Mouse (Mus musculus) forebrain, embryonic 12.5 days (tissue): ENCODE results near the gene Gga3. TPM values are rescaled to one million over a fixed set of nuclear protein-coding genes. Genes with fewer than 3 reads are reported as not detected.

ENCODE experiments used
- ATAC-seq: fragments of 200-750 bp; cut with Nextera tagmentation; 2 replicates; pipeline ENCODE4 v1.8.0; 2017; ENCODE audit warnings: moderate TSS enrichment; ENCODE audit not compliant: low FRiP score
- H3K27ac ChIP-seq: fragments of 300-500 bp; sonication (generic); 2 replicates; pipeline ENCODE4 v1.5.1; 2016; ENCODE audit warnings: mild to moderate bottlenecking
- H3K27me3 ChIP-seq: fragments of 300-500 bp; sonication (generic); 2 replicates; pipeline ENCODE4 v1.6.1; 2016; ENCODE audit warnings: mild to moderate bottlenecking
- H3K36me3 ChIP-seq: fragments of 300-500 bp; sonication (generic); replicated peaks from 2 replicates; pipeline ENCODE4 v1.6.1; 2016; ENCODE audit warnings: mild to moderate bottlenecking
- H3K4me1 ChIP-seq: fragments of 300-500 bp; sonication (generic); 2 replicates; pipeline ENCODE4 v1.6.1; 2016
- H3K4me2 ChIP-seq: fragments of 300-500 bp; sonication (generic); 2 replicates; pipeline ENCODE4 v1.6.1; 2016; ENCODE audit warnings: mild to moderate bottlenecking, moderate library complexity
- H3K4me3 ChIP-seq: fragments of 300-500 bp; sonication (generic); replicated peaks from 2 replicates; pipeline ENCODE4 v1.5.1; 2016; ENCODE audit warnings: mild to moderate bottlenecking
- H3K9ac ChIP-seq: fragments of 300-500 bp; sonication (generic); 2 replicates; pipeline ENCODE4 v1.6.1; 2016; ENCODE audit warnings: mild to moderate bottlenecking
- H3K9me3 ChIP-seq: fragments of 300-500 bp; sonication (generic); 2 replicates; pipeline ENCODE4 v1.6.1; 2016
- WGBS: fragments of 180-500 bp; shearing (Covaris S2); methylation state at CpG from one replicate; pipeline ENCODE4 v1.1.7; 2016; 5-methylcytosine and 5-hydroxymethylcytosine counted together
- polyA plus RNA-seq: library from polyadenylated mRNA; unstranded; fragments of >200 nt; fragmentation: Nextera tagmentation; extraction: Ambion mirVana; gene quantifications from 2 replicates; pipeline ENCODE4 v1.2.1, GENCODE M21; 2016

Gga3 gene
- polyA plus RNA-seq, 1 experiment from 2014 or later = 32.3 TPM

DNA sequence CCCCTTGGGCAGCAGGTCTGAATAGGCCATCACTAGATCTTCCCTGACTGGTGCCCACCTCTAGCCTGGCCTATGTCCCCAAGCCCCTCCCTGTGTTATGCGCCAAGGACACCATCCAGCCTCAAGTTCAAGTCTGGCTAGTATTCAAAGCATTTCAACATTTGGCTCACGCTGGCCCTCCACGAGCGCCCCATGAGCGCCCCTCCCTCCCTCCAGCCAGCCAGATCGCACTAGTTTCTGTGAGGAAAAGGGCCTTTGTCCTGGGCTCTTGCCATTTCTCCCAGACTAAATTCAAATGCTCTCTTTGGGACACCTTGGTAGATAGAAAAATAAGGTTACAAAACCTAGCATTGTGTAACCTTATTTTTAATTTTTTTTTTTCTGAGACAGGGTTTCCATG is 12.0 kb upstream of the Gga3 start:
- no peak overlapping the region for H3K4me3 ChIP-seq
- 90% methylated on average over 6 of the region's 6 CpGs for WGBS

DNA sequence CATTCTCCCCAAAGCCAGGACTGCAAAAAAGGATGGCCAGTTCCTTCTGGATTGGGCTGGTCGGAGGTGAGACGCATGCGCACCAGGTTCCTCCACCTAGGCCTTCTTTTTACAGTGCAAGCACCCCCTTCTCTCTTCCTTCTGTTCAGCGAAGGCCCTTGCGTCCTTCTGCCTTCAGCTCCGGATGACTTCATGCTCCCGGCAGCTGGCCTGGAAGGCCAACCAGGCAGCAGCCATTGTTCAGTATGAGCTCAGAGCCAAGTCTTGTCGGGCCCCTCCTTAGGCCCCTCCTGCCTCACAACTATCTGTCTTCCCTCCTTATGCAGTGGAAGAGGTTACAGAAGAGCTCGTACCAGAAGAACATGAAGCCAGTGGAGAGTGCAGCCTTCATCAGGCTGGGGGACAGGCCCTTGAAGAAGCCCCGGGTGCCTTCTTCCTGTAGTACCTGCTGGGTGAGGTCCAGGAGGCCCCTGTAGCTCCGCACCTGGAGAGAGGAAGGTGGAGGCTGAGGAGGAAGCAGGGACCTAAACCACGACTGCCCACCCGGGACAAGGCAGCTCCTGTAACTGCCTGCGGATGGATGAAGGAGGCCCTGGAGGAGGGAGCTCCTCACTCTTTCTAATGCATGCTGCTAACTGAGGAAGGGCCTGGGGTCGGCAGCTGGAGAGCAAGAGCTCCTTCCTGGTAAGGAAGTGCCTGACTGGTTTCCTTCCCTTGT is 11.4 kb upstream of the Gga3 start:
- Histone ChIP-seq H3K27ac (no peak overlapping the region), H3K4me1 (peaks cover 21% of the 10 kb centered on the region), H3K4me2 (no peak overlapping the region), H3K9ac (no peak overlapping the region), H3K27me3 (peaks cover 5% of the 10 kb centered on the region; the same call in 1 of the 2 replicates), H3K36me3 (peaks cover 22% of the 10 kb centered on the region), H3K9me3 (no peaks in the 10 kb centered on the region), H3K4me3 (no peak overlapping the region)
- no peak for ATAC-seq
- 88% methylated on average over 15 of the region's 15 CpGs for WGBS

More for the DNA sequence above, 12.0 kb upstream of the Gga3 start:
- H3K9me3 ChIP-seq = no peaks in the 10 kb centered on the region
- H3K36me3 ChIP-seq = peaks cover 28% of the 10 kb centered on the region
- no peak for ATAC-seq
- peaks cover 21% of the 10 kb centered on the region for H3K4me1 ChIP-seq
- peaks cover 5% of the 10 kb centered on the region; the same call in 1 of the 2 replicates for H3K27me3 ChIP-seq
- H3K9ac ChIP-seq = no peak overlapping the region
- H3K27ac ChIP-seq = no peak overlapping the region
- H3K4me2 ChIP-seq = no peak overlapping the region

GRCm38 (mm10) chr11:115614346-115615107 is 10.7 kb upstream of the Gga3 start:
- no peak for ATAC-seq
- WGBS = 90% methylated on average over 10 of the region's 10 CpGs
- no peaks in the 10 kb centered on the region for H3K9me3 ChIP-seq
- peaks cover 20% of the 10 kb centered on the region for H3K36me3 ChIP-seq
- H3K27me3 ChIP-seq = peaks cover 5% of the 10 kb centered on the region; the same call in 1 of the 2 replicates
- H3K9ac ChIP-seq = no peak overlapping the region
- peaks cover 21% of the 10 kb centered on the region for H3K4me1 ChIP-seq
- no peak overlapping the region for H3K4me2 ChIP-seq
- H3K27ac ChIP-seq = no peak overlapping the region
- no peak overlapping the region for H3K4me3 ChIP-seq

DNA sequence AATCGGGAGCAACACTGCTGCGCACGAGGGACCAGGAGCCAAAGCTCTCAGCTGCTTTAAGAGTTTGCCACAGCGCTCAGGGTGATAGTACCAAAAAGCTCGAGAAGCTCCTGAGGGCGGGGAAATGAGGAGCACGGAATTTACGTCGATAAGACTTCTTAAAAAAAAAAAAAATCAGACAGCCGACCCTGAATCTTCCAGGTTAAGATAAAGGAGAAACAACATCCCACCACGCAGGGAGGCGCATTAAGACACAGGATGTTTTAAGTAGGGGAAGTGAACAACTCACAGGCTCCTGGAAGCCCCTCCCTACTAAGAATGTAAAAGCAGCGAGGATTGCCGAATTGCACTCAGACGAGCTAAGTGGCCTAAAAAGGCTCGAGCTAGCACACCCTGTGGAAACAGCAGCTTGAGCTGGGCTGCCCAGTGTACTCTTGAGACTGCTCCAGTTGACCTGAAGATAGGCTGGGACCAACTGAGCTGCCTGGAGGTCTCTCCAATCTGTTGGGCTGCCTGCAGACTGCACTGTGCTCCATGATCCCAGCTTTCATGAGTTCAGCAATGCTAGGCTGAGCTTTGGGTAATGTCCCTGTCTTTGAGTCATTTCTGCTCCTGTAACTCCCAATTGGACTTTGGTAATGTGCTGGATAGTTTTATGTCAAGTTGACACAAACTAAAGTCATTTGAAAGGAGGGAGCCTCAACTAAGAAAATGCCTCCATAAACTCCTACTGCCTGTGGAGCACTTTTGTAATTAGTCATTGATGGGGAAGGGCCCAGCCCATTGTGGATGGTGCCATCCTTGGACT is 9.5 kb upstream of the Gga3 start:
- Histone ChIP-seq H3K27me3 (peaks cover 5% of the 10 kb centered on the region; the same call in 1 of the 2 replicates), H3K9me3 (no peaks in the 10 kb centered on the region), H3K36me3 (peaks cover 32% of the 10 kb centered on the region), H3K4me2 (peak overlapping the region; percentile 87), H3K9ac (peak overlapping the region; percentile 69), H3K4me1 (peaks cover 21% of the 10 kb centered on the region), H3K4me3 (peak overlapping the region; percentile 60), H3K27ac (peak overlapping the region; percentile 86)
- 2% methylated on average over 16 of the region's 16 CpGs for WGBS
- ATAC-seq = no peak; the same call in 1 of the 2 replicates

GRCm38 (mm10) chr11:115612410-115613137 is 8.7 kb upstream of the Gga3 start, which contains the start of gene Mif4gd:
Gene Mif4gd, minus strand, starts transcription at chr11:115612969.
- H3K4me2 ChIP-seq = peak within 1 kb of the TSS; percentile 87
- under 1% methylated on average over 80 of the region's 80 CpGs for WGBS
- H3K4me3 ChIP-seq = peak within 1 kb of the TSS; percentile 60
- peak within 1 kb of the TSS; percentile 69 for H3K9ac ChIP-seq
- H3K27me3 ChIP-seq = peaks cover 5% of the 10 kb centered on the region; the same call in 1 of the 2 replicates
- peak; percentile 86 for ATAC-seq
- peaks cover 21% of the 10 kb centered on the region for H3K4me1 ChIP-seq
- H3K9me3 ChIP-seq = no peaks in the 10 kb centered on the region
- H3K27ac ChIP-seq = peak within 1 kb of the TSS; percentile 86
- H3K36me3 ChIP-seq = peaks cover 39% of the 10 kb centered on the region

DNA sequence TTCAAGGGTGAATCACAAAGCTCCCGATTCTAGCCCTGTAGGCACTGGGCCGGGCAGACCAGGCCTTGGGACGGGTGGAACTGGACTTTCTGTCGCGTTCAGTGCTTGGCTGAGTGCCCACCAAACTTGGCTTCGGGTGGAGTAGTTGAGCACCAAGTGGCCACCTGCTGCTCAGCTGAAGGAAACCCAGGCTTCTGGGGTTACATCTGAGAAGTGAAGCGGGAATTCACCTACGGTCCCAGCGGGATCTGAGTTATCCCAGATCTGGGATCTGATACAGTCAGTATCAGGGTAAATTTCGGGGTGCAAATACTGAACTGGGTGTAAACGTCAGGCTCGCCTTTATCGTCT is 8.2 kb upstream of the Gga3 start:
- Histone ChIP-seq H3K27ac (peak overlapping the region; percentile 80), H3K4me3 (peak overlapping the region; percentile 60), H3K27me3 (peaks cover 5% of the 10 kb centered on the region; the same call in 1 of the 2 replicates), H3K9me3 (no peaks in the 10 kb centered on the region), H3K4me2 (peak overlapping the region; percentile 87), H3K9ac (peak overlapping the region; percentile 69), H3K36me3 (peaks cover 44% of the 10 kb centered on the region), H3K4me1 (peaks cover 21% of the 10 kb centered on the region)
- WGBS = under 1% methylated on average over 13 of the region's 13 CpGs
- peak; percentile 45; the same call in 1 of the 2 replicates for ATAC-seq

DNA sequence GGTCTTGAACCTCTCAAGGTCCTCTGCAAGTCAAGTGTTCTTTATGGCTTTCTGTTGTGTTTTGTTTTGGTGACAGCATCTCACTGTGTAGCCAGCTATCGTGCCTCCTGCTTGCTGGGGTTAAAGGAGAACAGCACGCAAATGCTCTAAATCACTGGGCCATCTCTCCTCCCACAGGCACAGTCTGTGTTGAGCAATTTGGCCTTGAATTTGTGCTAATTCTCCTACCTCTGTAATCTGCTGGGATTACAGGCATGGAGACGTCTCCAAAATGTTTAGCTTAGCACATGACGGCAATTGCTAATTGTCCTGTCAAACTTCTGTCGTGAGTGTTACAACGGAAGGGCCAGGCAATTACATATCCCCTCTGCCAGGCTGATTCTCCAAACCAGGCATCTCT is 7.3 kb upstream of the Gga3 start:
- peaks cover 21% of the 10 kb centered on the region for H3K4me1 ChIP-seq
- peaks cover 5% of the 10 kb centered on the region; the same call in 1 of the 2 replicates for H3K27me3 ChIP-seq
- H3K4me2 ChIP-seq = peak overlapping the region; percentile 87; the same call in 1 of the 2 replicates
- H3K9ac ChIP-seq = no peak overlapping the region
- no peak overlapping the region for H3K4me3 ChIP-seq
- H3K27ac ChIP-seq = no peak overlapping the region
- H3K9me3 ChIP-seq = no peaks in the 10 kb centered on the region
- ATAC-seq = no peak
- H3K36me3 ChIP-seq = peaks cover 49% of the 10 kb centered on the region
- WGBS = 78% methylated on average over 6 of the region's 6 CpGs

DNA sequence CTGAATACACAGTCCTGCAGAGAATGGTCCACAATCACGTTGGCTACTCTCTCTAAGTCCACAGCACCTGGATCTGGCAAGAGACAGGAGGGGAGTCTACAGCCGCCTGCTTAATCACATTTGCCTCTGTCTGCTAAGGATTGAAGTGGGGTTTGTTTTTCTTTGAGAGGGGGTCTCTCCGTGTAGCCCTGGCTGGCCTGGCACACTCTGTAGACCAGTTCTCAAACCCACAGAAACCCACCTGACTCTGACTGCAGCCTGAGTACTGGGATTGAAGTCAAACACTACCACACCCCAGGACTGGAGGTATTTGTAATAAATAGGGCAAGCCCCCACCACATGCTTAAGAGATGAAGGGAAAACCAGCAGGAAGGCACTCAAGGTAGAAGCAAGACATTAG is 5.7 kb upstream of the Gga3 start:
- H3K9me3 ChIP-seq = no peaks in the 10 kb centered on the region
- H3K9ac ChIP-seq = no peak overlapping the region
- H3K4me1 ChIP-seq = peaks cover 34% of the 10 kb centered on the region
- no peak overlapping the region for H3K4me3 ChIP-seq
- no peak overlapping the region for H3K27ac ChIP-seq
- ATAC-seq = no peak
- peaks cover 48% of the 10 kb centered on the region for H3K36me3 ChIP-seq
- no peak overlapping the region for H3K4me2 ChIP-seq
- H3K27me3 ChIP-seq = peaks cover 5% of the 10 kb centered on the region; the same call in 1 of the 2 replicates
- 77% methylated on average over 3 of the region's 3 CpGs for WGBS

DNA sequence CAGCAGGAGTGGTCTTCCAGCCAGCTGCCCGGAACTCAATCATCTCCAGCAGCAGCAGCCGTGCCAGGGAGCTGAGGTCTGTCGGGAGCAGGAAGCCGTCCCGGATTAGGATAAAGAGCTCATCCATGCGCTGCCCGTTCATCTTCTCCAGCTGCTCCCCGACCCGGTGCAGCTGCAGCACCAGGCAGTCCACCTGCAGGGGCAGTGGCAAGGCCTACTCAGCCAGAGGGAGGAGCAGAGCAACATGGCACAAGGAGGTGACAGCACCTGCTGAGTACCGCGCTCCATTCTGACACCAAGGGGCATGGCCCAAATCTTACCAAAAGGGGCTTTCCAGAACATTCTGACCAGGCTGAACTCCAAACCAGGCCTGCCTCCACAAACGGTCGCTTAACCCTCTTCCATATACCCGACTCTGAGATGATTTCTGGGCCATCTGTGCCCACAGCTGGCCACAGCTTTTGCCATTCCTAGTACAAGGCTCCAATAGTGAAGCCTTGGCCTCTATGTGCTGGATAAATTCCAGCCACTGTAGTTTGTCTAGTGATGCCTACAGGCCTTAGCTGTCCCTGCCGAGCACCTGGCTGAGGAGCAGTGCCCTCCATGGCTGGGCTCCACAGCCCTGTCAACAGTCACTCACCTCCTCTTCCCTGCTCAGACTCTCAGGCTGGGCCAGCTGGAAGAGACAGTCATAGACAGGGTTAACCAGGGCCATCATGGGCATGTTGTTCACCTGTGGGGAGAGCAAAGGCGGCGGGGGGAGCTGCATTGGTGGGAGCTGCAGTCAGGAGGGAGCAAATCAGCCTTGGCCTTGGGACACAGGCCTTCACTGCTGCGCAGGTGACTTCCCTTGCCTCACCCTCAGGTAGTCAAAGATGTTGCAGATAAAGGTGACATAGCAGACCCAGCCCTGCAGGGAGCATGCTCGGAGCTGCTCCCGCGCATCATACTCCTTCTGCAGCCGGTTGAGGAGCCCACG is 4.9 kb upstream of the Gga3 start:
- Histone ChIP-seq H3K27me3 (no peaks in the 10 kb centered on the region), H3K9me3 (no peaks in the 10 kb centered on the region), H3K4me1 (peaks cover 36% of the 10 kb centered on the region), H3K4me3 (no peak overlapping the region), H3K36me3 (peaks cover 46% of the 10 kb centered on the region), H3K4me2 (no peak overlapping the region), H3K9ac (no peak overlapping the region), H3K27ac (no peak overlapping the region)
- 85% methylated on average over 22 of the region's 23 CpGs for WGBS
- ATAC-seq = no peak

DNA sequence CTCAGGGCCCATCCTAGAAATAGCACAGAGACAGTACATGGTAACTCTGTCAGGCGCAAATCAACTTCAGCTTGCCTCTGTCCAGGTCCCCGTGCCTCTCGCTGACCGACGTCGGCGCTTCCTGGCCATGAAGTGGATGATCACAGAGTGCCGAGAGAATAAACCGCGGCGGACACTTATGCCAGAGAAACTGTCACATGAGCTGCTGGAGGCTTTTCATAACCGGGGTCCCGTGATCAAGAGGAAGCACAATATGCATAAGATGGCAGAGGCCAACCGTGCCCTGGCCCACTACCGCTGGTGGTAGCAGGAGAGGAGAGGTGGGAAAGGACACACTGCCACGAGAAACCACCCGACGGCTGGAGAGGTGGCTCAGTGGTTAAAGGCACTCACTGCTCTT is 2.9 kb upstream of the Gga3 start:
- no peaks in the 10 kb centered on the region for H3K27me3 ChIP-seq
- no peak overlapping the region for H3K9ac ChIP-seq
- H3K9me3 ChIP-seq = no peaks in the 10 kb centered on the region
- 91% methylated on average over 18 of the region's 18 CpGs for WGBS
- H3K4me1 ChIP-seq = peaks cover 34% of the 10 kb centered on the region
- no peak for ATAC-seq
- H3K4me2 ChIP-seq = no peak overlapping the region
- no peak overlapping the region for H3K27ac ChIP-seq
- no peak overlapping the region for H3K4me3 ChIP-seq
- H3K36me3 ChIP-seq = peaks cover 46% of the 10 kb centered on the region
